Mouse (Mus musculus): ENCODE data around the gene Arxes1.
A peak's percentile ranks its signal among the peaks of the same experiment; 100 is the strongest.

- TF ChIP-seq CTCF (conservative IDR thresholded peaks at IDR 0.05; ENCODE audit: low read length) (peak; percentile 72), NANOG (IDR thresholded peaks at IDR 0.05; ENCODE audit: borderline replicate concordance, low read length) (no peak), POU5F1 (IDR thresholded peaks at IDR 0.05; ENCODE audit: borderline replicate concordance, low read length) (no peak)
These were observed 14.4 kb downstream of the Arxes1 start for GRCm38 (mm10) chrX:136047528-136047927.
